Mouse (Mus musculus): ENCODE data around the gene Atp6v1g2.

- no peak for TF ChIP-seq CTCF (IDR thresholded peaks at IDR 0.05; ENCODE audit: low read depth)
- TF ChIP-seq EP300 (optimal IDR thresholded peaks at IDR 0.05): no peak
These were observed 20.4 kb upstream of the Atp6v1g2 start for GRCm38 (mm10) chr17:35213071-35213470.

All from stomach, postnatal 0 days (tissue).